Mouse (Mus musculus) megakaryocyte progenitor cell, adult 5-6 weeks (primary cell): ENCODE results near the gene Pld5. TPM values are rescaled to one million over a fixed set of nuclear protein-coding genes. Genes with fewer than 3 reads are reported as not detected.
A peak's percentile ranks its signal among the peaks of the same experiment; 100 is the strongest.

Experiments
- ATAC-seq: replicated peaks from 2 replicates; pipeline ENCODE4 v1.8.0; 2016; ENCODE audit warnings: mild to moderate bottlenecking, moderate TSS enrichment, inconsistent platforms; ENCODE audit not compliant: poor library complexity
- total RNA-seq, 2 experiments: library from RNA; stranded (forward) in 1 of 2; stranded (reverse) in 1 of 2; fragments of 157-497, 149-512 nt in 1 of 2; fragments of 200-1000 nt in 1 of 2; gene quantifications; 2 replicates each; pipeline versions ENCODE4 v1.2.3 to v1.2.4; 2015 to 2017

Pld5 gene
- total RNA-seq (2015): not detected in 2 replicates
- not detected in 2 replicates for total RNA-seq (2017)

GRCm38 (mm10) chr1:176274667-176275610 is at the start of gene Pld5:
Gene Pld5, minus strand, starts transcription at chr1:176275312.
- peak; percentile 58 for ATAC-seq

GRCm38 (mm10) chr1:176315063-176315462 is 40.0 kb upstream of the Pld5 start:
- ATAC-seq: no peak

- no peak for ATAC-seq
Measured at GRCm38 (mm10) chr1:176310174-176310573, 35.1 kb upstream of the Pld5 start.

- ATAC-seq: no peak
Measured at GRCm38 (mm10) chr1:176289396-176289795, 14.3 kb upstream of the Pld5 start.

GRCm38 (mm10) chr1:176275611-176275980 is 484 bp upstream of the Pld5 start:
- ATAC-seq: no peak

GRCm38 (mm10) chr1:176248717-176249030 is 26.4 kb downstream of the Pld5 start:
- ATAC-seq: no peak

GRCm38 (mm10) chr1:176247885-176248716 is 27.0 kb downstream of the Pld5 start:
- no peak for ATAC-seq

- no peak for ATAC-seq
Measured at GRCm38 (mm10) chr1:176239199-176239598, 35.9 kb downstream of the Pld5 start.

- peak; percentile 42 for ATAC-seq
Measured at GRCm38 (mm10) chr1:176223794-176224193, 51.3 kb downstream of the Pld5 start.

- ATAC-seq: peak; percentile 93
Measured at GRCm38 (mm10) chr1:176223196-176223595, 51.9 kb downstream of the Pld5 start.

- no peak for ATAC-seq
Measured at GRCm38 (mm10) chr1:176218217-176218616, 56.9 kb downstream of the Pld5 start.

- ATAC-seq: no peak
Measured at GRCm38 (mm10) chr1:176213645-176214221, 61.4 kb downstream of the Pld5 start.

- no peak for ATAC-seq
Measured at GRCm38 (mm10) chr1:176212922-176213644, 62.0 kb downstream of the Pld5 start.

- no peak for ATAC-seq
Measured at GRCm38 (mm10) chr1:176210803-176211202, 64.3 kb downstream of the Pld5 start.

- no peak for ATAC-seq
Measured at GRCm38 (mm10) chr1:176208014-176208413, 67.1 kb downstream of the Pld5 start.

- no peak for ATAC-seq
Measured at GRCm38 (mm10) chr1:176202360-176202759, 72.8 kb downstream of the Pld5 start.

- no peak for ATAC-seq
Measured at GRCm38 (mm10) chr1:176197036-176197766, 77.9 kb downstream of the Pld5 start.

- no peak for ATAC-seq
Measured at GRCm38 (mm10) chr1:176196341-176196740, 78.8 kb downstream of the Pld5 start.

GRCm38 (mm10) chr1:176194727-176195126 is 80.4 kb downstream of the Pld5 start:
- no peak for ATAC-seq

GRCm38 (mm10) chr1:176183991-176184390 is 91.1 kb downstream of the Pld5 start:
- no peak for ATAC-seq
